Mouse (Mus musculus) heart, postnatal 4 days (tissue): ENCODE data around the gene Ap2b1. TPM values are rescaled to one million over a fixed set of nuclear protein-coding genes. Genes with fewer than 3 reads are reported as not detected.
"Not testable (repeated sequence)": the region's sequence is repeated elsewhere in the genome, so short reads cannot be mapped to it uniquely, and the experiment has no call there.

Experiments
- DNase-seq: peaks from one replicate; pipeline ENCODE4 v3.0.0; 2021
- total RNA-seq, 2 experiments: library from RNA; stranded (reverse); gene quantifications; 2 replicates each; pipeline ENCODE4 v1.2.3; 2021

Ap2b1 gene
- total RNA-seq, 2 experiments from 2014 or later, result 76.7 to 83.4 TPM

GRCm38 (mm10) chr11:83302124-83302523, 3.3 kb downstream of the Ap2b1 start:
- no peak for DNase-seq

GRCm38 (mm10) chr11:83302526-83303251, 3.9 kb downstream of the Ap2b1 start, which contains the start of gene Pex12:
Gene Pex12, minus strand, starts transcription at chr11:83302586.
- peak; percentile 96 for DNase-seq

GRCm38 (mm10) chr11:83303751-83304150, 4.9 kb downstream of the Ap2b1 start:
- no peak for DNase-seq

GRCm38 (mm10) chr11:83304485-83304884, 5.7 kb downstream of the Ap2b1 start:
- DNase-seq, result no peak

GRCm38 (mm10) chr11:83306700-83307253, 8.0 kb downstream of the Ap2b1 start:
- no peak for DNase-seq

- no peak for DNase-seq
Measured at GRCm38 (mm10) chr11:83312471-83312870, 13.6 kb downstream of the Ap2b1 start.

- DNase-seq, result no peak
Measured at GRCm38 (mm10) chr11:83319048-83319447, 20.2 kb downstream of the Ap2b1 start.

- not testable (repeated sequence) for DNase-seq
Measured at GRCm38 (mm10) chr11:83326692-83327091, 27.9 kb downstream of the Ap2b1 start.

- peak; percentile 60 for DNase-seq
Measured at GRCm38 (mm10) chr11:83327427-83327826, 28.6 kb downstream of the Ap2b1 start.

GRCm38 (mm10) chr11:83335826-83336225, 37.0 kb downstream of the Ap2b1 start:
- no peak for DNase-seq

- no peak for DNase-seq
Measured at GRCm38 (mm10) chr11:83339705-83340104, 40.9 kb downstream of the Ap2b1 start.

GRCm38 (mm10) chr11:83341716-83342245, 43.0 kb downstream of the Ap2b1 start:
- no peak for DNase-seq

GRCm38 (mm10) chr11:83355428-83355827, 56.6 kb downstream of the Ap2b1 start:
- DNase-seq, result no peak

GRCm38 (mm10) chr11:83357421-83357820, 58.6 kb downstream of the Ap2b1 start:
- peak; percentile 29 for DNase-seq

GRCm38 (mm10) chr11:83364656-83365055, 65.8 kb downstream of the Ap2b1 start:
- no peak for DNase-seq

GRCm38 (mm10) chr11:83371267-83371666, 72.4 kb downstream of the Ap2b1 start:
- no peak for DNase-seq

- DNase-seq, result no peak
Measured at GRCm38 (mm10) chr11:83379745-83380341, 81.0 kb downstream of the Ap2b1 start.

- no peak for DNase-seq
Measured at GRCm38 (mm10) chr11:83382876-83383531, 84.2 kb downstream of the Ap2b1 start.

- DNase-seq, result no peak
Measured at GRCm38 (mm10) chr11:83383532-83383887, 84.7 kb downstream of the Ap2b1 start.

- DNase-seq, result no peak
Measured at GRCm38 (mm10) chr11:83393062-83393461, 94.2 kb downstream of the Ap2b1 start.

GRCm38 (mm10) chr11:83394802-83395439, 96.1 kb downstream of the Ap2b1 start:
- DNase-seq, result no peak

GRCm38 (mm10) chr11:83397626-83398025, 98.8 kb downstream of the Ap2b1 start:
- DNase-seq, result no peak

- DNase-seq, result no peak
Measured at GRCm38 (mm10) chr11:83398724-83399123, 99.9 kb downstream of the Ap2b1 start.
